20 mouse cellular contexts compared by ENCODE assay signal in genomic region chr2:24460112-24460807, GRCm38 (mm10). TPM values are rescaled to one million over a fixed set of nuclear protein-coding genes. Genes with fewer than 3 reads are reported as not detected.
A peak's percentile ranks its signal among the peaks of the same experiment; 100 is the strongest.
DNase-seq lines count a peak whose midpoint lies in the region; ATAC-seq and TF ChIP-seq lines count a peak whose summit lies in the region.
"Had no signal": no experiment of that assay in that cellular context is flagged by ENCODE, and none has a peak within 500 bp of the region (broad histone marks: within the 10 kb centered on the region; RNA-seq: fewer than 3 reads in every experiment).

No protein-coding gene starts in this region.

- H3K9ac ChIP-seq in liver, embryonic 16.5 days (ENCODE audit: low read depth, low read length) = no peak overlapping the region
- H3K9ac ChIP-seq in intestine, embryonic 14.5 days (ENCODE audit: low read length) = no peak overlapping the region
- H3K9ac ChIP-seq: embryonic facial prominence, embryonic 13.5 days; forebrain, postnatal 0 days had no signal

- 0 out of 2 replicates have a peak overlapping the region, but pooled peaks have one; percentile 1 for H3K4me2 ChIP-seq in liver, embryonic 16.5 days (ENCODE audit: low read depth, low read length)
- H3K4me2 ChIP-seq in intestine, embryonic 14.5 days (ENCODE audit: low read length) = 0 out of 2 replicates have a peak overlapping the region, but pooled peaks have one; percentile 18
- H3K4me2 ChIP-seq: embryonic facial prominence, embryonic 13.5 days had no signal

- H3K27ac ChIP-seq in liver, embryonic 16.5 days (ENCODE audit: low read length) = no peak overlapping the region
- no peak overlapping the region for H3K27ac ChIP-seq in intestine, embryonic 14.5 days (ENCODE audit: low read depth)
- H3K27ac ChIP-seq in small intestine, adult 2 months (ENCODE audit: insufficient read depth, low read depth, low read length) = peak overlapping the region; percentile 58
- H3K27ac ChIP-seq: embryonic facial prominence, embryonic 13.5 days; gastrocnemius, adult 2 months; hindbrain, postnatal 0 days had no signal

- WGBS in liver, embryonic 16.5 days (ENCODE audit: insufficient replicate concordance) = 26% methylated on average over 9 of the region's 9 CpGs
- WGBS in intestine, embryonic 14.5 days = 23% methylated on average over 9 of the region's 9 CpGs
- 6% methylated on average over 9 of the region's 9 CpGs for WGBS in small intestine, adult 2 months

- H3K4me3 ChIP-seq in liver, embryonic 16.5 days (ENCODE audit: low read depth, low read length) = no peak overlapping the region
- H3K4me3 ChIP-seq in intestine, embryonic 14.5 days (ENCODE audit: low read depth, low read length) = no peak overlapping the region
- H3K4me3 ChIP-seq in small intestine, adult 2 months (ENCODE audit: low read depth, low read length) = peak overlapping the region; percentile 42; the same call in 1 of the 2 replicates
- H3K4me3 ChIP-seq: embryonic facial prominence, embryonic 13.5 days; gastrocnemius, adult 2 months had no signal

- ATAC-seq in liver, embryonic 16.5 days (ENCODE audit: low read depth) = peak; percentile 24; the same call in 1 of the 2 replicates
- ATAC-seq in intestine, embryonic 14.5 days (replicated peaks; ENCODE audit: low FRiP score, low TSS enrichment, low read depth) = peak; percentile 54
- ATAC-seq: activated CD4-positive, CD25-positive, alpha-beta regulatory T cell, adult 4 months; forebrain, postnatal 0 days; hindbrain, postnatal 0 days had no signal

- no peaks in the 10 kb centered on the region for H3K27me3 ChIP-seq in liver, embryonic 16.5 days (ENCODE audit: control insufficient read depth, insufficient read depth, low read depth, low read length)
- no peaks in the 10 kb centered on the region for H3K27me3 ChIP-seq in intestine, embryonic 14.5 days (replicated peaks; ENCODE audit: control insufficient read depth, insufficient read depth, low read length)
- no peaks in the 10 kb centered on the region for H3K27me3 ChIP-seq in small intestine, adult 2 months (ENCODE audit: control insufficient read depth, insufficient read depth, low read length)
- H3K27me3 ChIP-seq: embryonic facial prominence, embryonic 13.5 days had no signal

- H3K9me3 ChIP-seq in liver, embryonic 16.5 days (replicated peaks; ENCODE audit: control insufficient read depth, low read length) = no peaks in the 10 kb centered on the region
- no peaks in the 10 kb centered on the region for H3K9me3 ChIP-seq in intestine, embryonic 14.5 days (ENCODE audit: control insufficient read depth, low read length)
- H3K9me3 ChIP-seq: embryonic facial prominence, embryonic 13.5 days had no signal

- no peak for TF ChIP-seq POLR2A in small intestine, adult 2 months (IDR thresholded peaks at IDR 0.05; ENCODE audit: low read depth, low read length)

- DNase-seq in liver = no peak
- DNase-seq in intestine, embryonic 14.5 days (ENCODE audit: low spot score) = no peak
- peak; percentile 79 for DNase-seq in kidney, adult 9 months
- DNase-seq in right cerebral cortex, postnatal 10 days (ENCODE audit: low spot score in 2 of 2) = no peak
- DNase-seq in right cerebral cortex, postnatal 36 days (ENCODE audit: low spot score in 2 of 2) = no peak
- DNase-seq: adrenal gland, postnatal 14 days; B cell, adult 2 months; cerebellum, adult 18-20 months; forebrain, postnatal 0 days; gastrocnemius, adult 2 months; heart, adult 18-20 months; lung, adult 2 months had no signal

- no peaks in the 10 kb centered on the region; the same call in 1 of the 2 replicates for H3K4me1 ChIP-seq in liver, embryonic 16.5 days (ENCODE audit: control insufficient read depth, low read depth, low read length)
- peaks cover 4% of the 10 kb centered on the region for H3K4me1 ChIP-seq in intestine, embryonic 14.5 days (replicated peaks; ENCODE audit: control insufficient read depth, insufficient read depth, low read length)
- peaks cover 8% of the 10 kb centered on the region for H3K4me1 ChIP-seq in small intestine, adult 2 months (ENCODE audit: control insufficient read depth, insufficient read depth, insufficient read length, low read length)
- H3K4me1 ChIP-seq: embryonic facial prominence, embryonic 13.5 days had no signal

- no peaks in the 10 kb centered on the region for H3K36me3 ChIP-seq in liver, embryonic 16.5 days (ENCODE audit: control insufficient read depth, insufficient read depth)
- H3K36me3 ChIP-seq in intestine, embryonic 14.5 days (ENCODE audit: control insufficient read depth, insufficient read depth, low read length) = no peaks in the 10 kb centered on the region
- no peaks in the 10 kb centered on the region for H3K36me3 ChIP-seq in small intestine, adult 2 months (ENCODE audit: control insufficient read depth, insufficient read depth, low read length)
- H3K36me3 ChIP-seq: embryonic facial prominence, embryonic 13.5 days had no signal

- TF ChIP-seq CTCF in small intestine, adult 2 months (IDR thresholded peaks at IDR 0.05; ENCODE audit: extremely low read depth, insufficient read length, insufficient replicate concordance, low read depth, low read length) = no peak

RNA-seq across cellular contexts. Expression of gene Pax8, which starts 15.1 kb away (rescaled TPM):
- polyA plus RNA-seq in liver, embryonic 16.5 days (2015; fragmentation: Nextera tagmentation; extraction: Ambion mirVana) = 0.05 and 0.40 TPM in 2 replicates
- 0.22 and 0.44 TPM in 2 replicates for polyA plus RNA-seq in intestine, embryonic 14.5 days (2014; fragmentation: Nextera tagmentation; extraction: Ambion mirVana)
- 2.4 and 10.4 TPM in 2 replicates for polyA plus RNA-seq in small intestine, adult 2 months (2012; rRNA removed)
- polyA plus RNA-seq: activated CD4-positive, CD25-positive, alpha-beta regulatory T cell, adult 4 months; cortical plate, adult 2 months; heart, embryonic 14.5 days; limb, embryonic 11.5 days; lung, adult 2 months had no signal
